Mouse (Mus musculus): ENCODE data around the gene Tatdn3.

Tatdn3 gene

GRCm38 (mm10) chr1:191086304-191086878 is 23.7 kb upstream of the Tatdn3 start:
- CTCF ChIA-PET = interaction anchor here in 3 of 4 experiments (1.0 to 2.2 kb wide), 4 partner anchors 11 to 214 kb away, joined by 3 to 7 read pairs (median 5); no protein-coding TSS in a partner anchor

GRCm38 (mm10) chr1:191085597-191085996 is 22.9 kb upstream of the Tatdn3 start:
- ChIA-PET POLR2A (interaction anchor here in 1 of 4 experiments (1.3 to 2.7 kb wide), 2 partner anchors 23 to 59 kb away, joined by 3 to 9 read pairs; partner anchors contain the start of genes Flvcr1, Nsl1 and Tatdn3), CTCF (interaction anchor here in 1 of 4 experiments (1.5 kb wide), 1 partner anchor 203 kb away, joined by 5 read pairs; no protein-coding TSS in a partner anchor)

More at GRCm38 (mm10) chr1:191086304-191086878, 23.7 kb upstream of the Tatdn3 start:
- POLR2A ChIA-PET = interaction anchor here in 3 of 4 experiments (0.7 to 2.7 kb wide), 6 partner anchors 23 to 138 kb away, joined by 3 to 9 read pairs (median 3); partner anchors contain the start of genes Flvcr1 (in 1 of the 3), Nsl1 (in 1 of the 3), Spata45 (in 1 of the 3) and Tatdn3 (in 1 of the 3)

- CTCF ChIA-PET = interaction anchor here (0.6 to 1.5 kb wide), 9 partner anchors 9 to 203 kb away, joined by 3 to 6 read pairs (median 4); no protein-coding TSS in a partner anchor
- POLR2A ChIA-PET = interaction anchor here in 3 of 4 experiments (0.6 to 1.4 kb wide), 8 partner anchors 12 to 191 kb away, joined by 3 to 5 read pairs (median 3); partner anchors contain the start of gene Flvcr1 (in 2 of the 3)
Measured at GRCm38 (mm10) chr1:191084951-191085559, 22.3 kb upstream of the Tatdn3 start.

- ChIA-PET CTCF (interaction anchor here in 2 of 4 experiments (0.7 to 1.5 kb wide), 3 partner anchors 11 to 81 kb away, joined by 3 to 6 read pairs (median 4); no protein-coding TSS in a partner anchor), POLR2A (interaction anchor here in 2 of 4 experiments (0.6 to 1.1 kb wide), 4 partner anchors 12 to 100 kb away, joined by 3 to 4 read pairs (median 4); no protein-coding TSS in a partner anchor)
Measured at GRCm38 (mm10) chr1:191083230-191083629, 20.5 kb upstream of the Tatdn3 start.

GRCm38 (mm10) chr1:191075199-191075883 is 12.6 kb upstream of the Tatdn3 start:
- ChIA-PET CTCF (interaction anchor here (0.6 to 1.5 kb wide), 11 partner anchors 9 to 200 kb away, joined by 3 to 6 read pairs (median 4); partner anchors contain the start of genes Flvcr1 (in 2 of the 4), Nsl1 (in 1 of the 4) and Tatdn3 (in 1 of the 4)), POLR2A (interaction anchor here in 3 of 4 experiments (1.0 to 5.5 kb wide), 7 partner anchors 12 to 49 kb away, joined by 3 to 50 read pairs (median 4); partner anchors contain the start of genes Nsl1 (in 2 of the 3), Tatdn3 (in 2 of the 3) and Flvcr1 (in 1 of the 3))

GRCm38 (mm10) chr1:191073486-191073885 is 10.8 kb upstream of the Tatdn3 start:
- CTCF ChIA-PET = interaction anchor here in 1 of 4 experiments (1.5 kb wide), 1 partner anchor 11 kb away, joined by 6 read pairs; no protein-coding TSS in a partner anchor
- POLR2A ChIA-PET = interaction anchor here in 2 of 4 experiments (1.1 to 5.5 kb wide), 4 partner anchors 11 to 47 kb away, joined by 3 to 50 read pairs (median 10); partner anchors contain the start of genes Nsl1 (in 2 of the 2), Tatdn3 (in 2 of the 2) and Flvcr1 (in 1 of the 2)

GRCm38 (mm10) chr1:191073001-191073400 is 10.3 kb upstream of the Tatdn3 start:
- ChIA-PET POLR2A (interaction anchor here in 3 of 4 experiments (0.8 to 5.5 kb wide), 8 partner anchors 10 to 113 kb away, joined by 3 to 50 read pairs (median 6); partner anchors contain the start of genes Flvcr1 (in 2 of the 3), Nsl1 (in 2 of the 3) and Tatdn3 (in 2 of the 3)), CTCF (interaction anchor here in 1 of 4 experiments (0.6 to 1.5 kb wide), 2 partner anchors 10 to 11 kb away, joined by 3 to 6 read pairs; partner anchors contain the start of genes Nsl1 and Tatdn3)

GRCm38 (mm10) chr1:191072329-191072913 is 9.7 kb upstream of the Tatdn3 start:
- ChIA-PET POLR2A (interaction anchor here in 3 of 4 experiments (0.5 to 5.5 kb wide), 10 partner anchors 9 to 1729 kb away, joined by 3 to 50 read pairs (median 6); partner anchors contain the start of genes Flvcr1 (in 2 of the 3), Nsl1 (in 2 of the 3) and Tatdn3 (in 2 of the 3)), CTCF (interaction anchor here in 2 of 4 experiments (0.6 to 1.5 kb wide), 3 partner anchors 9 to 13 kb away, joined by 3 to 6 read pairs (median 4); partner anchors contain the start of genes Nsl1 (in 1 of the 2) and Tatdn3 (in 1 of the 2))

GRCm38 (mm10) chr1:191071613-191072012 is 8.9 kb upstream of the Tatdn3 start:
- ChIA-PET CTCF (interaction anchor here in 2 of 4 experiments (0.8 to 0.9 kb wide), 2 partner anchors 13 to 241 kb away, joined by 4 to 5 read pairs; no protein-coding TSS in a partner anchor), POLR2A (interaction anchor here (0.6 to 5.5 kb wide), 8 partner anchors 8 to 115 kb away, joined by 3 to 50 read pairs (median 4); partner anchors contain the start of genes Nsl1 (in 4 of the 4), Tatdn3 (in 3 of the 4) and Flvcr1 (in 1 of the 4))

- CTCF ChIA-PET = interaction anchor here in 1 of 4 experiments (0.8 kb wide), 1 partner anchor 55 kb away, joined by 3 read pairs; no protein-coding TSS in a partner anchor
- POLR2A ChIA-PET = interaction anchor here in 3 of 4 experiments (0.9 to 3.3 kb wide), 6 partner anchors 8 to 52 kb away, joined by 3 to 10 read pairs (median 4); partner anchors contain the start of genes Nsl1 (in 2 of the 3) and Tatdn3 (in 2 of the 3)
Measured at GRCm38 (mm10) chr1:191070259-191070658, 7.5 kb upstream of the Tatdn3 start.

- POLR2A ChIA-PET = interaction anchor here (0.7 to 2.5 kb wide), 11 partner anchors 11 to 706 kb away, joined by 3 to 11 read pairs (median 4); partner anchors contain the start of gene Flvcr1 (in 3 of the 4)
- CTCF ChIA-PET = interaction anchor here (0.6 to 1.6 kb wide), 14 partner anchors 9 to 220 kb away, joined by 3 to 7 read pairs (median 4); partner anchors contain the start of gene Flvcr1 (in 1 of the 4)
Measured at GRCm38 (mm10) chr1:191068377-191068776, 5.6 kb upstream of the Tatdn3 start.

- POLR2A ChIA-PET = interaction anchor here in 3 of 4 experiments (0.6 to 5.6 kb wide), 8 partner anchors 8 to 510 kb away, joined by 3 to 70 read pairs (median 8); partner anchors contain the start of genes Flvcr1 (in 3 of the 3), Dtl (in 1 of the 3) and Ints7 (in 1 of the 3)
- CTCF ChIA-PET = interaction anchor here in 2 of 4 experiments (0.5 to 1.3 kb wide), 3 partner anchors 20 to 243 kb away, joined by 3 read pairs; no protein-coding TSS in a partner anchor
Measured at GRCm38 (mm10) chr1:191065188-191065587, 2.5 kb upstream of the Tatdn3 start.

- CTCF ChIA-PET = interaction anchor here in 3 of 4 experiments (0.6 to 1.3 kb wide), 3 partner anchors 20 to 248 kb away, joined by 3 to 7 read pairs (median 3); no protein-coding TSS in a partner anchor
- POLR2A ChIA-PET = interaction anchor here in 3 of 4 experiments (0.7 to 5.6 kb wide), 12 partner anchors 9 to 333 kb away, joined by 3 to 70 read pairs (median 5); partner anchors contain the start of gene Flvcr1 (in 3 of the 3)
Measured at GRCm38 (mm10) chr1:191064535-191064934, 1.8 kb upstream of the Tatdn3 start.

- ChIA-PET CTCF (interaction anchor here in 2 of 4 experiments (1.2 to 1.4 kb wide), 3 partner anchors 9 to 119 kb away, joined by 3 read pairs; no protein-coding TSS in a partner anchor), POLR2A (interaction anchor here (0.6 to 5.6 kb wide), 33 partner anchors 7 to 334 kb away, joined by 3 to 70 read pairs (median 4); partner anchors contain the start of genes Flvcr1 (in 4 of the 4), Rps6kc1 (in 2 of the 4) and Spata45 (in 1 of the 4))
Measured at GRCm38 (mm10) chr1:191063700-191064099, 968 bp upstream of the Tatdn3 start.

GRCm38 (mm10) chr1:191062241-191062780 is 421 bp downstream of the Tatdn3 start:
- ChIA-PET POLR2A (interaction anchor here (0.6 to 5.6 kb wide), 45 partner anchors 9 to 335 kb away, joined by 3 to 70 read pairs (median 4); partner anchors contain the start of genes Flvcr1 (in 4 of the 4), Rps6kc1 (in 2 of the 4), Spata45 (in 1 of the 4) and Vash2 (in 1 of the 4)), CTCF (interaction anchor here in 3 of 4 experiments (0.6 to 1.8 kb wide), 6 partner anchors 11 to 138 kb away, joined by 3 to 6 read pairs (median 3); no protein-coding TSS in a partner anchor)
